Mouse (Mus musculus): ENCODE results near the gene Mindy4. TPM values are rescaled to one million over a fixed set of nuclear protein-coding genes. Genes with fewer than 3 reads are reported as not detected.

Mindy4 gene
- total RNA-seq, 2 experiments from 2014 or later, result 3.7 to 4.9 TPM

- DNase-seq, result peak in 1 of 2 experiments; percentile 35
- intact Hi-C loops (cut with DNase I), result no loop called here
Measured at GRCm38 (mm10) chr6:55250809-55251208, 47.6 kb downstream of the Mindy4 start.

- no peak for DNase-seq
- intact Hi-C loops (cut with DNase I), result no loop called here
Measured at GRCm38 (mm10) chr6:55251596-55251995, 48.4 kb downstream of the Mindy4 start.

- intact Hi-C loops (cut with DNase I), result no loop called here
Measured at GRCm38 (mm10) chr6:55252731-55253247, 49.6 kb downstream of the Mindy4 start.

GRCm38 (mm10) chr6:55256500-55257191 is 53.5 kb downstream of the Mindy4 start:
- intact Hi-C loops (cut with DNase I), result no loop called here

More at GRCm38 (mm10) chr6:55252731-55253247, 49.6 kb downstream of the Mindy4 start:
- no peak for DNase-seq

GRCm38 (mm10) chr6:55257246-55257645 is 54.1 kb downstream of the Mindy4 start:
- no peak for DNase-seq
- intact Hi-C loops (cut with DNase I), result no loop called here

More at GRCm38 (mm10) chr6:55256500-55257191, 53.5 kb downstream of the Mindy4 start:
- no peak for DNase-seq

GRCm38 (mm10) chr6:55258428-55259325 is 55.5 kb downstream of the Mindy4 start:
- DNase-seq, result no peak
- intact Hi-C loops (cut with DNase I), result no loop called here

- DNase-seq, result no peak
- intact Hi-C loops (cut with DNase I), result no loop called here
Measured at GRCm38 (mm10) chr6:55262161-55262560, 59.0 kb downstream of the Mindy4 start.

- intact Hi-C loops (cut with DNase I), result no loop called here
- DNase-seq, result no peak
Measured at GRCm38 (mm10) chr6:55263490-55264046, 60.4 kb downstream of the Mindy4 start.

GRCm38 (mm10) chr6:55264741-55265366 is 61.7 kb downstream of the Mindy4 start:
- intact Hi-C loops (cut with DNase I), result no loop called here
- no peak for DNase-seq

GRCm38 (mm10) chr6:55272952-55273351 is 69.8 kb downstream of the Mindy4 start:
- DNase-seq, result no peak
- intact Hi-C loops (cut with DNase I), result no loop called here

- intact Hi-C loops (cut with DNase I), result no loop called here
- DNase-seq, result no peak
Measured at GRCm38 (mm10) chr6:55273463-55273862, 70.3 kb downstream of the Mindy4 start.

- peak in 1 of 2 experiments; percentile 29 for DNase-seq
- intact Hi-C loops (cut with DNase I), result no loop called here
Measured at GRCm38 (mm10) chr6:55275000-55275399, 71.8 kb downstream of the Mindy4 start.

GRCm38 (mm10) chr6:55275786-55276185 is 72.6 kb downstream of the Mindy4 start:
- DNase-seq, result no peak
- intact Hi-C loops (cut with DNase I), result no loop called here

GRCm38 (mm10) chr6:55276692-55277282 is 73.6 kb downstream of the Mindy4 start:
- DNase-seq, result no peak
- intact Hi-C loops (cut with DNase I), result no loop called here

GRCm38 (mm10) chr6:55278086-55278485 is 74.9 kb downstream of the Mindy4 start:
- intact Hi-C loops (cut with DNase I), result no loop called here
- DNase-seq, result no peak

- intact Hi-C loops (cut with DNase I), result no loop called here
- no peak for DNase-seq
Measured at GRCm38 (mm10) chr6:55278520-55278919, 75.3 kb downstream of the Mindy4 start.

GRCm38 (mm10) chr6:55280979-55281378 is 77.8 kb downstream of the Mindy4 start:
- intact Hi-C loops (cut with DNase I), result no loop called here
- DNase-seq, result no peak

- no peak for DNase-seq
- intact Hi-C loops (cut with DNase I), result no loop called here
Measured at GRCm38 (mm10) chr6:55281687-55282086, 78.5 kb downstream of the Mindy4 start.

- intact Hi-C loops (cut with DNase I), result no loop called here
- no peak for DNase-seq
Measured at GRCm38 (mm10) chr6:55282348-55282747, 79.2 kb downstream of the Mindy4 start.

- no peak for DNase-seq
- intact Hi-C loops (cut with DNase I), result no loop called here
Measured at GRCm38 (mm10) chr6:55285218-55285617, 82.0 kb downstream of the Mindy4 start.

Measured in heart, postnatal 14 days (tissue).